Mouse (Mus musculus): ENCODE results near the gene Mllt3. TPM values are rescaled to one million over a fixed set of nuclear protein-coding genes. Genes with fewer than 3 reads are reported as not detected.
A peak's percentile ranks its signal among the peaks of the same experiment; 100 is the strongest.

Gene Mllt3
- 107 and 116 TPM in 2 replicates for polyA plus RNA-seq (2015; fragmentation: Nextera tagmentation; extraction: Ambion mirVana)

DNA sequence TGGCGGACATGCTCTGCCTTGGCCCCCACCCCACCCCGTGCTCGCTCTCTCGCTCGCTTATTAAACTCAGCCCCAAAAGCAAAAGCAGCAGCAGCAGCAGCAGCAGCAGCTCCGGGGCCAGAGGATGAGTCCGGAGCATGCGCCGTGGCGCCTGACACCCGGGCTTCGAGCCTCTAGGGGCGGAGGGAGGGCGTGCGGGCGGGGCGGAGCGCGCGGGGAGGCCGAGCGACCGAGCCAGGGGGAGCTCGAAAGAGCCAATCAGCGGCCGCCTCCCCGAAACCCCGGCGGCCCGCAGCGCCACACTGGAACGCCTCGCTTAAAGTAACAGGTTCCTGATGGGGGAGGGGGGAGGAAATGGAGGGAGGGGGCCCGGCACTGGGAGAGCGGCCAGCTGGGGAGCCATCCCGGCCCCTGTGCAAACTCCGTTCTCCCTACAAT, at the start of gene Mllt3:
Mllt3 (minus strand) TSS at position 149 of the 438 bp plus-strand sequence.
- peak within 1 kb of the TSS; percentile 99 for H3K4me2 ChIP-seq
- H3K9ac ChIP-seq, result peak within 1 kb of the TSS; percentile 76
- no peaks in the 10 kb centered on the region for H3K9me3 ChIP-seq (replicated peaks)
- peaks cover 13% of the 10 kb centered on the region; the same call in 1 of the 2 replicates for H3K27me3 ChIP-seq
- ATAC-seq (ENCODE audit: low read depth) (peak; percentile 98), DNase-seq (peak; percentile 92)
- peaks cover 37% of the 10 kb centered on the region for H3K4me1 ChIP-seq (replicated peaks)
- peak within 1 kb of the TSS; percentile 80 for H3K4me3 ChIP-seq (replicated peaks)
- no peaks in the 10 kb centered on the region for H3K36me3 ChIP-seq
- H3K27ac ChIP-seq, result peak within 1 kb of the TSS; percentile 86
- under 1% methylated on average over 37 of the region's 37 CpGs for WGBS (ENCODE audit: insufficient replicate concordance)

DNA sequence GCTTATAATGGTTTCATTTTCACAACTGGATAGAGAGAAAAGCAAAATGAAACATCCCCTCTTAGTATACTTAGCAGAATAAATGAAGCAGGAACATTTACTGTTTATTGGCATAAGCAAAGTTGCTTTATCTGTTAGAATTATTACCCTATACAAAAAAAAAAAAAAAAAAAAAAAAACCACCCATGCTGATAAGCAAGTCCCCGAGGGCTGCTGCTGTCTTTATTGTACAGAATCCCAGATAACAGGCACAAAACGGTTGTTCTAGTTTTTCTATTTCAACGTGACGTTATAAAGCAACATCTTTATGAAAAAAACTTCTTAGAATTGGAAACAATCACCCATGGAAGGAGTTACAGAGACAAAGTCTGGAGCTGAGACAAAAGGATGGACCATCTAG, 49.2 kb upstream of the Mllt3 start:
- no peaks in the 10 kb centered on the region for H3K9me3 ChIP-seq (replicated peaks)
- H3K27ac ChIP-seq, result no peak overlapping the region
- 20% methylated on average over 4 of the region's 4 CpGs for WGBS (ENCODE audit: insufficient replicate concordance)
- no peak overlapping the region for H3K4me3 ChIP-seq (replicated peaks)
- peaks cover 14% of the 10 kb centered on the region for H3K4me1 ChIP-seq (replicated peaks)
- H3K4me2 ChIP-seq, result peak overlapping the region; percentile 26; the same call in 1 of the 2 replicates
- DNase-seq (no peak), ATAC-seq (ENCODE audit: low read depth) (peak; percentile 63)
- H3K9ac ChIP-seq, result no peak overlapping the region
- H3K36me3 ChIP-seq, result no peaks in the 10 kb centered on the region
- no peaks in the 10 kb centered on the region for H3K27me3 ChIP-seq

DNA sequence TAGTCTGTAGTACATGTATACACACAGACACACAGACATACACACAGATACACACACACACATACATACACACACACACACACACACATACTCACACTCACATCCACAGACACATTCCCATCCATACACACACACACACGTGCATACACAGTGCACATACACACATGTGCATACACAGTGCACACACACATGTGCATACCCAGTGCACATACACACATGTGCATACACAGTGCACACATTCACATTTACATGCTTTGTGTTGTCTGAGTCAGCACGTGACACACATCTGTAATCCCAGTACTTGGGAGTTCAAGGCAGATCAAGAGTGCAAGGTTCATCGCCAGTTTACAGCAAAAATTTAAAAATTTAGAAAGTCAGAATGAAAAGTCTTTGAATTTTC, 48.7 kb upstream of the Mllt3 start:
- ATAC-seq (ENCODE audit: low read depth) (0 out of 2 replicates have a peak, but pooled peaks have one; percentile 29), DNase-seq (no peak)
- Histone ChIP-seq H3K4me1 (replicated peaks) (peaks cover 14% of the 10 kb centered on the region), H3K4me2 (peak overlapping the region; percentile 26), H3K4me3 (replicated peaks) (no peak overlapping the region), H3K9me3 (replicated peaks) (no peaks in the 10 kb centered on the region), H3K27me3 (no peaks in the 10 kb centered on the region), H3K9ac (no peak overlapping the region), H3K27ac (no peak overlapping the region), H3K36me3 (no peaks in the 10 kb centered on the region)
- WGBS (ENCODE audit: insufficient replicate concordance), result 82% methylated on average over 3 of the region's 3 CpGs

DNA sequence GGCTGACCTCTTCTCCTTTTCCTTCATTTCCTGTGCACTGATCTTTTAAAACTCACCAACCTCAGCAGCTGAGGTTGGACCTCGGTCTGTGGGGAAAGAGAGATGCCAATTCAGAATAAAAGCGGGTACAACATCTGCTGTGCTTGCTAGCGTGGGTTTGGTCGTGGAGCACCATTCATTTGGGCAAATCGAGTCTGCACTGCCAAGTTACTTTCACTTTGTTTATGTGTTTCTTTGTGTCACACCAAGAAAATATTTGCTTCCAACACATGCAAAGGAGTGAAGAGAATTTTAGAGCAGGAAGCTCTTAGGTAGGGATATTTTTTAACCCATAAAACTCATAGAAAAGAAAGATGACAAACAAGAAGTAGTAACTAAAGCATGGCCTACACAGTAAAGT, 48.3 kb upstream of the Mllt3 start:
- H3K4me2 ChIP-seq, result peak overlapping the region; percentile 26; the same call in 1 of the 2 replicates
- H3K9me3 ChIP-seq (replicated peaks), result no peaks in the 10 kb centered on the region
- H3K4me3 ChIP-seq (replicated peaks), result no peak overlapping the region
- peaks cover 14% of the 10 kb centered on the region for H3K4me1 ChIP-seq (replicated peaks)
- no peaks in the 10 kb centered on the region for H3K36me3 ChIP-seq
- H3K27ac ChIP-seq, result no peak overlapping the region
- no peak for DNase-seq
- whole genome bisulfite sequencing (ENCODE audit: insufficient replicate concordance), result 72% methylated on average over 5 of the region's 5 CpGs
- peak overlapping the region; percentile 22; the same call in 1 of the 2 replicates for H3K9ac ChIP-seq
- no peak for ATAC-seq (ENCODE audit: low read depth)
- no peaks in the 10 kb centered on the region for H3K27me3 ChIP-seq

DNA sequence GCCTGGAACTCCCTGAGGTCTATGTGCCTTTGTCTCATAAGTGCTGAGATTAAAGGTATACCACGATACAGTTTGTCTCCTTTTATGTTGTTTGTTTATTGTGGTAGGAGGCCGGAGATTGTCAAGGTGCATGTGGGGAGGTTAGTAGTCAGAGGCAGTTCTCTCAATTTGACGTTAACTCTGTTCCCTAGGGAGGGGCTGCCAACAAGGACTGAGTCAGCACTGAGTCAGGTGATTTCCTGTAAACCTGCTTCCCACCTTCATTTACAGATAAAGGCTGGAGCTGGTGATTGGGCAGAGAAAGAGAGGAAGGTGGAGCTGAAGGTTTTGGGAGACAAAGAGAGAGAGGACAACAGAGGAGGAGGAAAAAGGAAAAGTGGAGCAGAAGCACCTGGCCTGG, 45.8 kb upstream of the Mllt3 start:
- H3K27ac ChIP-seq, result no peak overlapping the region
- ATAC-seq (ENCODE audit: low read depth) (no peak), DNase-seq (no peak)
- no peak overlapping the region for H3K4me3 ChIP-seq (replicated peaks)
- no peaks in the 10 kb centered on the region for H3K36me3 ChIP-seq
- peaks cover 14% of the 10 kb centered on the region for H3K4me1 ChIP-seq (replicated peaks)
- H3K9me3 ChIP-seq (replicated peaks), result no peaks in the 10 kb centered on the region
- H3K27me3 ChIP-seq, result no peaks in the 10 kb centered on the region
- 51% methylated on average over 3 of the region's 3 CpGs for WGBS (ENCODE audit: insufficient replicate concordance)
- H3K9ac ChIP-seq, result no peak overlapping the region
- no peak overlapping the region for H3K4me2 ChIP-seq

DNA sequence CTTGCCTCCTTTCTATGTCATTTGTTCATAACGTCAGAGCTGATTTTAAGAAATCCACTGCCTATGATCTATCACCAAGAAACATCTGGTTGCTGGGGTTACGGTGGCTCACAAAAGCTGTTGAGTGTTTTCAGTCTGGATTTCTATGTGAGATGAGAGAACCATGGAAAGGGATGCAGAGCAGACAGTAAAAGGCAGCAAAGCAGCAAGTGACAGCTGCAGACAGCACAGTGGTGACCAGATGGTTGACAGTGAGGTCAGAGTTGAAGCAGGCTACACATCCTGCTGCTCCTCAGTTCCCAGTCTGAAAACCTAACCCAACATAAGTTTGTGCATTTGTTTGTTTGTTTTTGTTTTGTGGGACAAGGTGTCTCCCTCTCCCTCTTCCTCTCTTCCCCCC, 42.2 kb upstream of the Mllt3 start:
- H3K27me3 ChIP-seq, result no peaks in the 10 kb centered on the region
- no peak for DNase-seq

DNA sequence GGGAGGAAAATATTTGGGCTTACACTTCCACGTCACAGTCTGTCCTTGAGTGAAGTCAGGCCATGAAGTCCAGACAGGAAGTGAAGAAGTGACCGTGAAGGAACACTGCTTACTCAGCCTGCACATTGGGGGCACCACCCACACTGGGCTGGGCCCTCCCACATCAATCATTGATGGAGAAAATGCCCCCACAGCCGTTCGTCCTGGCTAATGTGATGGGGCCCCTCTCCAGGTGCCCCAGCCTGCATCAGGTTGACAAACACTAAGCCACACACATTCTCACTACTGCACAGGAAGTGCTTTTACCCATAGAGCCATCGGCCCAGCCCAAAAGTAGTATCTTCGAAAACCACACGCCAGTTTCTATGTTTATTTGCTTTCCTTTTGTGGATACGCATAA, 13.1 kb upstream of the Mllt3 start:
- Histone ChIP-seq H3K27me3 (no peaks in the 10 kb centered on the region), H3K9ac (no peak overlapping the region), H3K4me1 (replicated peaks) (no peaks in the 10 kb centered on the region), H3K36me3 (no peaks in the 10 kb centered on the region), H3K4me3 (replicated peaks) (no peak overlapping the region), H3K4me2 (no peak overlapping the region), H3K27ac (no peak overlapping the region), H3K9me3 (replicated peaks) (no peaks in the 10 kb centered on the region)
- DNase-seq (no peak), ATAC-seq (ENCODE audit: low read depth) (no peak)
- WGBS (ENCODE audit: insufficient replicate concordance), result 39% methylated on average over 8 of the region's 8 CpGs

More for the DNA sequence above, 42.2 kb upstream of the Mllt3 start:
- Histone ChIP-seq H3K36me3 (no peaks in the 10 kb centered on the region), H3K9ac (no peak overlapping the region), H3K4me2 (no peak overlapping the region), H3K9me3 (replicated peaks) (no peaks in the 10 kb centered on the region), H3K4me1 (replicated peaks) (peaks cover 4% of the 10 kb centered on the region; the same call in 1 of the 2 replicates), H3K27ac (no peak overlapping the region), H3K4me3 (replicated peaks) (no peak overlapping the region)
- WGBS (ENCODE audit: insufficient replicate concordance), result 57% methylated on average over 2 of the region's 2 CpGs
- no peak for ATAC-seq (ENCODE audit: low read depth)

DNA sequence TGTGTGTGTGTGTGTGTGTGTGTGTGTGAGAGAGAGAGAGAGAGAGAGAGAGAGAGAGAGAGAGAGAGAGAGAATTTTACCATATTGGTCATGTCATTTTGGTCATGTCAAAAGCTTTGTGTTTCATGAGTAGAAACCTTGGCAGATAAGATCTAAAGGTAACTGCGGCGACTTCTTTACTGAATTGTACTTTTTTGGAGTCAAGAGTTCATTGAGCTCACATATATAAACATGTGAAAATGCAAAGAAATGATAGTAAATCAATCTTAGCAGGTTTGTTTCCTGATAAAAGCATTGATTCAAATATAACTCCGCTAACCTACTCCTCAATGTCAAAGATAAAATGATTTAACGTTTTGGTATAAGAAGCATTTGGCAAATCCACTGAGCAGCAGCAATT, 12.0 kb upstream of the Mllt3 start:
- no peak for DNase-seq
- H3K27ac ChIP-seq, result no peak overlapping the region
- no peak for ATAC-seq (ENCODE audit: low read depth)
- no peaks in the 10 kb centered on the region for H3K4me1 ChIP-seq (replicated peaks)
- no peaks in the 10 kb centered on the region for H3K36me3 ChIP-seq
- 79% methylated on average over 4 of the region's 4 CpGs for WGBS (ENCODE audit: insufficient replicate concordance)
- H3K27me3 ChIP-seq, result no peaks in the 10 kb centered on the region
- H3K4me2 ChIP-seq, result no peak overlapping the region
- no peaks in the 10 kb centered on the region for H3K9me3 ChIP-seq (replicated peaks)
- H3K9ac ChIP-seq, result no peak overlapping the region
- no peak overlapping the region for H3K4me3 ChIP-seq (replicated peaks)

DNA sequence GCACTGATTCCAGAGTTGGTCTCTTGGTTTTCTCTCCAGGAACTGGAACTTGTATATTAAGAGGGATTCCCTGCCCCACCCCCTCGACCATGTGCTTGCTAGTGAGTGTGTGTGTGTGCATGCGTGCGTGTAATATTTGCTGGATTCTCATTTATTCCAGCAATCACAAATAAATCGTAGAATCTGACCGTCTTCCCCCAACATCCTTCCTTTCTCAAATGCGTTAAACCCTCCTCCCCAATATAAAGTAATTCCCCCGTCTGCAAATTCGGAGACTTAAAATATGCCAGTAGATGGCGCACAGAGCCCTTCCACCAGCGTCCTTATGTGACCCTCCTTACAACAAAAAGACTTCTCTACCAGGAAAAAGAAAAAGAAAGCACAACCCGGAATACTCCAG, 2.2 kb upstream of the Mllt3 start:
- Histone ChIP-seq H3K4me2 (peak overlapping the region; percentile 99), H3K9ac (no peak overlapping the region), H3K4me3 (replicated peaks) (peak overlapping the region; percentile 80), H3K4me1 (replicated peaks) (peaks cover 37% of the 10 kb centered on the region), H3K9me3 (replicated peaks) (no peaks in the 10 kb centered on the region), H3K27ac (no peak overlapping the region), H3K27me3 (peaks cover 10% of the 10 kb centered on the region; the same call in 1 of the 2 replicates), H3K36me3 (no peaks in the 10 kb centered on the region)
- no peak for ATAC-seq (ENCODE audit: low read depth)
- under 1% methylated on average over 11 of the region's 11 CpGs for WGBS (ENCODE audit: insufficient replicate concordance)
- DNase-seq, result peak; percentile 17

DNA sequence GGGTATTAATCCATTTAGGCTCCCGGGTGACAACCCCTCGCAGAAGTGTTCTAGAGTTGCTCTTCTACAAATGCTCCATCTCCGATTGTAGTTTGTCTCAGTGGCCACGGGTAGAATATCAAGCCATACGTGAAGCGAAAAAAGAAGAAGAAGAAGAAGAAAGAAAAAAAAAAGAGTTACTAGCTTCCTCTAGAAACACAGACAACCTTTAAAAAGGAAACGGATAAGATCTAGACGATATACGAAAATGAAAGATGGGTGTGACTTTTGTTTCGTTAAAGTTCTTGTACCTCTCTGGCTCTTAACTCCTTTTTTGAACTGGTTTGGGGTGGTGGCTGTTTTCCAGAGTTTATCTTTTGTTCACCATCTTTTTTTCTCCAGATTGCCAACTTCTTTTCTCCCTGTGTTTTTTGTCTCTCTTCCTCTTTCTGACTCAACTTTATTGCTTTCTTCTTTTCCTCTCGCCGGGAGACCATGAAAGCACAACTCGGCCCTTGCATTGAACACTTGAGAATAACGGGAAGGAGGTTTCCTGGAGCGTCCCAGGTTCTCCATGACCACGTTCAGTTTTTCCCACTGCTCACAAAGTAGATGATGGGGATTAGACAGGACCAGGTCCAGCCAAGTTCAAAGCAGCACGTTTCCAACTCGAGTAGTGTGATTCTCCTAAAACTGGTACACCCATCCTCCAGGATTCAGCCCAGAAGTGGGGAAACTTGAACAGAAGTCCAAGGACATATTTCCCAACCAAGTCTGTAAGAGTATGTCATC, 1.4 kb upstream of the Mllt3 start:
- 2% methylated on average over 18 of the region's 18 CpGs for WGBS (ENCODE audit: insufficient replicate concordance)
- Histone ChIP-seq H3K9ac (peak overlapping the region; percentile 76), H3K4me3 (replicated peaks) (peak overlapping the region; percentile 80), H3K27ac (no peak overlapping the region), H3K9me3 (replicated peaks) (no peaks in the 10 kb centered on the region), H3K4me2 (peak overlapping the region; percentile 99), H3K4me1 (replicated peaks) (peaks cover 37% of the 10 kb centered on the region), H3K36me3 (no peaks in the 10 kb centered on the region), H3K27me3 (peaks cover 10% of the 10 kb centered on the region; the same call in 1 of the 2 replicates)
- DNase-seq (no peak), ATAC-seq (ENCODE audit: low read depth) (no peak)

DNA sequence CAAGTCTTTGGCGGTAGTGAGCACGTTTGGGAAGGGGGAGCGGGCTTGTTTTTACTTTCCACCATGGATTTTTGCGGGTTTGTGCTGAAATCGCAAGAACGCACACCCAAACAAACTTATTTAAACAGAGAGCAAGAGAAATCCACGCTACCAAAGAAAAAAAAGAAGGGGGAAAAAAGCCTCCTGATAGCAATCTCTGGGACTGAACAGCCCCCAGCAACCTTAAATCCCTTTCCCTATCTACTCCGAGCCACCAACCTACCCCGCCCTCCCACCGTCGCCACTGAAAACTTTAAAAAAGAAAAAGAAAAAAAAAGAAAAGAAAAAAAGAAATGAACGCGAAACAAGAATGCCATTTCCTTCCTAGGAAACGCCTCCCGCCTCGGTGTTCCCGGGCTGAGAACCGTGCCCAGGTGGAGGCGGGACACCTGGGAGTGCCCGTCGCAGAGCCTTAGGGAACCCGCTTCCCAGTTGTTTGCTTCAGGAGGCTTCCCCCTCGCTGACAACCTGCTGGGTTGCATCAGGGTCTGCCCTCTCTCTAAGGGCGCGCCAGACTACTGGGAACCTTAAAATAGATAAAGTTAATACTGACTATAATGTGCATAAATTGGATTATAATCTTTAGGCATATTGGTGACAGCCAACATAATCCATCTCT, 694 bp upstream of the Mllt3 start:
- Histone ChIP-seq H3K9ac (peak overlapping the region; percentile 76), H3K9me3 (replicated peaks) (no peaks in the 10 kb centered on the region), H3K36me3 (no peaks in the 10 kb centered on the region), H3K4me3 (replicated peaks) (peak overlapping the region; percentile 80), H3K27me3 (peaks cover 13% of the 10 kb centered on the region; the same call in 1 of the 2 replicates), H3K4me1 (replicated peaks) (peaks cover 37% of the 10 kb centered on the region), H3K4me2 (peak overlapping the region; percentile 99), H3K27ac (no peak overlapping the region)
- no peak for ATAC-seq (ENCODE audit: low read depth)
- WGBS (ENCODE audit: insufficient replicate concordance), result under 1% methylated on average over 25 of the region's 25 CpGs
- no peak for DNase-seq
